Mouse (Mus musculus): ENCODE data around the gene Gm42669.

Gm42669 gene

GRCm38 (mm10) chr5:107507321-107507720 lies at the start of gene Gm42669:
TSS of gene Gm42669 (plus strand) at chr5:107507621.
- no peak for DNase-seq (ENCODE audit: low read depth, low spot score)

GRCm38 (mm10) chr5:107462147-107463076 lies 45.0 kb upstream of the Gm42669 start:
- DNase-seq (ENCODE audit: low read depth, low spot score), result no peak

GRCm38 (mm10) chr5:107466501-107466900 lies 40.9 kb upstream of the Gm42669 start:
- DNase-seq (ENCODE audit: low read depth, low spot score), result peak; percentile 38

GRCm38 (mm10) chr5:107467098-107467497 lies 40.3 kb upstream of the Gm42669 start:
- no peak for DNase-seq (ENCODE audit: low read depth, low spot score)

GRCm38 (mm10) chr5:107470600-107471329 lies 36.7 kb upstream of the Gm42669 start:
- DNase-seq (ENCODE audit: low read depth, low spot score), result no peak

GRCm38 (mm10) chr5:107480194-107480593 lies 27.2 kb upstream of the Gm42669 start:
- no peak for DNase-seq (ENCODE audit: low read depth, low spot score)

- DNase-seq (ENCODE audit: low read depth, low spot score), result no peak
Observed at GRCm38 (mm10) chr5:107488996-107489395, 18.4 kb upstream of the Gm42669 start.

GRCm38 (mm10) chr5:107491036-107491435 lies 16.4 kb upstream of the Gm42669 start:
- no peak for DNase-seq (ENCODE audit: low read depth, low spot score)

- DNase-seq (ENCODE audit: low read depth, low spot score), result no peak
Observed at GRCm38 (mm10) chr5:107492471-107492870, 14.9 kb upstream of the Gm42669 start.

- no peak for DNase-seq (ENCODE audit: low read depth, low spot score)
Observed at GRCm38 (mm10) chr5:107494759-107495158, 12.7 kb upstream of the Gm42669 start.

- no peak for DNase-seq (ENCODE audit: low read depth, low spot score)
Observed at GRCm38 (mm10) chr5:107496047-107496446, 11.4 kb upstream of the Gm42669 start.

GRCm38 (mm10) chr5:107497519-107498501 lies 9.6 kb upstream of the Gm42669 start:
- peak; percentile 96 for DNase-seq (ENCODE audit: low read depth, low spot score)

- DNase-seq (ENCODE audit: low read depth, low spot score), result no peak
Observed at GRCm38 (mm10) chr5:107498806-107499310, 8.6 kb upstream of the Gm42669 start.

- no peak for DNase-seq (ENCODE audit: low read depth, low spot score)
Observed at GRCm38 (mm10) chr5:107499891-107500535, 7.4 kb upstream of the Gm42669 start.

- no peak for DNase-seq (ENCODE audit: low read depth, low spot score)
Observed at GRCm38 (mm10) chr5:107500741-107501140, 6.7 kb upstream of the Gm42669 start.

GRCm38 (mm10) chr5:107510503-107510902 lies 3.1 kb downstream of the Gm42669 start:
- no peak for DNase-seq (ENCODE audit: low read depth, low spot score)

GRCm38 (mm10) chr5:107511326-107511725 lies 3.9 kb downstream of the Gm42669 start:
- no peak for DNase-seq (ENCODE audit: low read depth, low spot score)

GRCm38 (mm10) chr5:107513583-107513982 lies 6.2 kb downstream of the Gm42669 start:
- DNase-seq (ENCODE audit: low read depth, low spot score), result no peak

GRCm38 (mm10) chr5:107515453-107515852 lies 8.0 kb downstream of the Gm42669 start:
- no peak for DNase-seq (ENCODE audit: low read depth, low spot score)

GRCm38 (mm10) chr5:107516087-107516486 lies 8.7 kb downstream of the Gm42669 start:
- peak; percentile 61 for DNase-seq (ENCODE audit: low read depth, low spot score)

GRCm38 (mm10) chr5:107518602-107519001 lies 11.2 kb downstream of the Gm42669 start:
- no peak for DNase-seq (ENCODE audit: low read depth, low spot score)

All from telencephalon, adult 2 months (tissue).